ENCODE assay signal across 13 mouse cellular contexts in the genomic region with DNA sequence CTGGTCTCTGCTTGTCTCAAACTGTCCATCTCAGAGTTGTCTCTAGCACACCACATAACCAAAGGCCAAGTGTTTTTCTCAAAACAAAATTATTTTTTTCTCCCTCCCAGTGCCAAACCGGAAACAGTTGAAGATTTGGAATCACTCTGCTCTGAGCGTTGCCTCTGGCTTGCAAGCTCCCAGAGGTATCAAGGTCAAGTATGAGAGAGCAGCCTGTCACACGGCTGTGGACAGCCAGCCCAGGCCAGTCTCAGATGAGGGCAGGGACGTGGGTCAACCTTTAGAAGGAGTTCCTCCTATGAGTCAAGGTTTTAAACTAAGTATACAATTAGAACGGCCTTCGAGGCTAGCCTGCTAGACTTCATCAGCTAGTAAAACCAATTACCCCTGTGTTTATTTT. TPM values are rescaled to one million over a fixed set of nuclear protein-coding genes. Genes with fewer than 3 reads are reported as not detected.
DNase-seq lines count a peak whose midpoint lies in the region; ATAC-seq and TF ChIP-seq lines count a peak whose summit lies in the region.
"Had no signal": no experiment of that assay in that cellular context is flagged by ENCODE, and none has a peak within 500 bp of the region (broad histone marks: within the 10 kb centered on the region; RNA-seq: fewer than 3 reads in every experiment).

No protein-coding gene starts in this region.

- intact Hi-C loops in left cerebral cortex, postnatal 36 days (cut with DNase I), result no loop called here

- TF ChIP-seq CTCF in intestine, postnatal 0 days (IDR thresholded peaks at IDR 0.05; ENCODE audit: low read depth), result no peak
- TF ChIP-seq CTCF in kidney, postnatal 0 days (IDR thresholded peaks at IDR 0.05; ENCODE audit: low read depth), result no peak

- no peak overlapping the region for H3K4me3 ChIP-seq in intestine, embryonic 15.5 days (replicated peaks)
- no peak overlapping the region for H3K4me3 ChIP-seq in intestine, postnatal 0 days (ENCODE audit: low read depth, low read length)
- H3K4me3 ChIP-seq in kidney, postnatal 0 days (replicated peaks; ENCODE audit: low read depth, low read length), result no peak overlapping the region
- H3K4me3 ChIP-seq: limb, embryonic 15.5 days; megakaryocyte, embryonic 14.5 days had no signal

- H3K27me3 ChIP-seq in intestine, embryonic 15.5 days (replicated peaks), result no peaks in the 10 kb centered on the region
- no peaks in the 10 kb centered on the region for H3K27me3 ChIP-seq in intestine, postnatal 0 days (replicated peaks; ENCODE audit: control insufficient read depth, insufficient read depth, low read length)
- H3K27me3 ChIP-seq in kidney, postnatal 0 days (ENCODE audit: insufficient read depth, low read length), result no peaks in the 10 kb centered on the region
- H3K27me3 ChIP-seq: limb, embryonic 15.5 days had no signal

- H3K9ac ChIP-seq in intestine, embryonic 15.5 days, result no peak overlapping the region
- H3K9ac ChIP-seq in intestine, postnatal 0 days (ENCODE audit: low read depth, low read length), result no peak overlapping the region
- no peak overlapping the region for H3K9ac ChIP-seq in kidney, postnatal 0 days (ENCODE audit: low read depth, low read length)
- H3K9ac ChIP-seq: limb, embryonic 15.5 days had no signal

- H3K4me2 ChIP-seq in intestine, embryonic 15.5 days (replicated peaks), result no peak overlapping the region
- no peak overlapping the region for H3K4me2 ChIP-seq in intestine, postnatal 0 days (replicated peaks; ENCODE audit: low read depth)
- no peak overlapping the region for H3K4me2 ChIP-seq in kidney, postnatal 0 days (ENCODE audit: low read length)
- H3K4me2 ChIP-seq: limb, embryonic 15.5 days had no signal

- no peak for ATAC-seq in intestine, embryonic 15.5 days
- no peak for ATAC-seq in intestine, postnatal 0 days
- ATAC-seq in kidney, postnatal 0 days (replicated peaks; ENCODE audit: low FRiP score, low read depth), result peak; percentile 74
- ATAC-seq: hindbrain, embryonic 16.5 days had no signal

- WGBS in intestine, embryonic 15.5 days, result 29% methylated on average over 6 of the region's 6 CpGs
- 23% methylated on average over 6 of the region's 6 CpGs for WGBS in intestine, postnatal 0 days
- 14% methylated on average over 6 of the region's 6 CpGs for WGBS in kidney, postnatal 0 days

- no peaks in the 10 kb centered on the region for H3K9me3 ChIP-seq in intestine, embryonic 15.5 days
- no peaks in the 10 kb centered on the region for H3K9me3 ChIP-seq in intestine, postnatal 0 days (ENCODE audit: control insufficient read depth)
- H3K9me3 ChIP-seq in kidney, postnatal 0 days (replicated peaks; ENCODE audit: low read length), result no peaks in the 10 kb centered on the region
- H3K9me3 ChIP-seq: limb, embryonic 15.5 days had no signal

- H3K4me1 ChIP-seq in intestine, embryonic 15.5 days (replicated peaks), result 0 out of 2 replicates have a peak, but pooled peaks cover 2% of the 10 kb centered on the region
- H3K4me1 ChIP-seq in intestine, postnatal 0 days (replicated peaks; ENCODE audit: control insufficient read depth, insufficient read depth, low read length), result no peaks in the 10 kb centered on the region
- peaks cover 7% of the 10 kb centered on the region; the same call in 1 of the 2 replicates for H3K4me1 ChIP-seq in kidney, postnatal 0 days (replicated peaks; ENCODE audit: insufficient read depth, low read length)
- H3K4me1 ChIP-seq: limb, embryonic 15.5 days; megakaryocyte, embryonic 14.5 days had no signal

- peak; percentile 29 for DNase-seq in adipocyte (ENCODE audit: low spot score)
- peak; percentile 56 for DNase-seq in adrenal gland, adult 8-10 months
- no peak for DNase-seq in kidney, postnatal 0 days (ENCODE audit: low spot score)
- no peak for DNase-seq in left cerebral cortex, postnatal 36 days (ENCODE audit: low spot score in 2 of 2)
- DNase-seq in thymus, postnatal 14 days, result no peak
- DNase-seq: gastrocnemius, postnatal 36 days; right cerebral cortex, adult 18-20 months; thymus, postnatal 4 days had no signal

- 0 out of 2 replicates have a peak overlapping the region, but pooled peaks have one; percentile 23 for H3K27ac ChIP-seq in intestine, embryonic 15.5 days
- no peak overlapping the region for H3K27ac ChIP-seq in intestine, postnatal 0 days (ENCODE audit: low read depth, low read length)
- H3K27ac ChIP-seq in kidney, postnatal 0 days, result 0 out of 2 replicates have a peak overlapping the region, but pooled peaks have one; percentile 19
- H3K27ac ChIP-seq: limb, embryonic 15.5 days had no signal

- no peaks in the 10 kb centered on the region for H3K36me3 ChIP-seq in intestine, embryonic 15.5 days
- H3K36me3 ChIP-seq in intestine, postnatal 0 days (ENCODE audit: control insufficient read depth, insufficient read depth), result no peaks in the 10 kb centered on the region
- no peaks in the 10 kb centered on the region for H3K36me3 ChIP-seq in kidney, postnatal 0 days (ENCODE audit: insufficient read depth, low read length)
- H3K36me3 ChIP-seq: limb, embryonic 15.5 days had no signal

RNA-seq across cellular contexts. Expression of a gene that starts 43.6 kb away (rescaled TPM):
- polyA plus RNA-seq in intestine, embryonic 15.5 days (2015; fragmentation: Nextera tagmentation; extraction: Ambion mirVana), result 1,049 and 1,135 TPM in 2 replicates
- polyA plus RNA-seq in intestine, postnatal 0 days (2015; fragmentation: Nextera tagmentation; extraction: Ambion mirVana), result 756 and 774 TPM in 2 replicates
- 100 to 1,000 TPM; 507 to 545 (median 540) TPM for total RNA-seq in adrenal gland, adult 8-10 months (2022)
- 1,007 and 1,080 TPM in 2 replicates for polyA plus RNA-seq in kidney, postnatal 0 days (2015; fragmentation: Nextera tagmentation; extraction: Ambion mirVana)
- 1,000 to 10,000 TPM; 2,128 to 2,274 TPM for total RNA-seq in left cerebral cortex, postnatal 36 days (2021)

Comparison
In these comparisons a context has a peak if more than half of its experiments do, and no peak if none do; other contexts are left out.
1. DNase-seq: peak in adipocyte (single experiment) and adrenal gland, adult 8-10 months (single experiment); none in kidney, postnatal 0 days (single experiment), left cerebral cortex, postnatal 36 days (0 of 2) and thymus, postnatal 14 days (single experiment).